Mouse (Mus musculus): ENCODE measurements at regions not wholly inside any gene's neighbourhood (a gene's known extent, or its start where the extent isn't known, plus 50 kb on each side); places are given as distances from the start of the nearest gene placed in this dataset.

- Histone ChIP-seq H3K27me3 (replicated peaks; ENCODE audit: low read depth, poor library complexity, severe bottlenecking) (no peaks in the 10 kb centered on the region), H3K4me3 (no peak overlapping the region), H3K4me1 (no peaks in the 10 kb centered on the region), H3K36me3 (replicated peaks) (no peaks in the 10 kb centered on the region), H3K27ac (replicated peaks) (no peak overlapping the region), H3K9me3 (no peaks in the 10 kb centered on the region)
- DNase-seq (ENCODE audit: low spot score), result no peak
- 84% methylated on average over 6 of the region's 6 CpGs for WGBS
These were observed 202.1 kb downstream of the Ddx10 start for GRCm38 (mm10) chr9:53045788-53046187.

- WGBS, result 86% methylated on average over 4 of the region's 4 CpGs
These were observed 214.1 kb downstream of the Ddx10 start for GRCm38 (mm10) chr9:53033797-53034196.

GRCm38 (mm10) chr9:53022096-53022495, 225.8 kb downstream of the Ddx10 start:
- Histone ChIP-seq H3K36me3 (replicated peaks) (no peaks in the 10 kb centered on the region), H3K4me1 (no peaks in the 10 kb centered on the region), H3K27me3 (replicated peaks; ENCODE audit: low read depth, poor library complexity, severe bottlenecking) (no peaks in the 10 kb centered on the region), H3K27ac (replicated peaks) (no peak overlapping the region), H3K9me3 (no peaks in the 10 kb centered on the region), H3K4me3 (no peak overlapping the region)
- no peak for DNase-seq (ENCODE audit: low spot score)
- 85% methylated on average over 4 of the region's 4 CpGs for WGBS

More at GRCm38 (mm10) chr9:53033797-53034196, 214.1 kb downstream of the Ddx10 start:
- Histone ChIP-seq H3K9me3 (no peaks in the 10 kb centered on the region), H3K27ac (replicated peaks) (no peak overlapping the region), H3K27me3 (replicated peaks; ENCODE audit: low read depth, poor library complexity, severe bottlenecking) (no peaks in the 10 kb centered on the region), H3K4me1 (no peaks in the 10 kb centered on the region), H3K4me3 (no peak overlapping the region), H3K36me3 (replicated peaks) (no peaks in the 10 kb centered on the region)
- DNase-seq (ENCODE audit: low spot score), result no peak

GRCm38 (mm10) chr9:53010741-53011140, 237.1 kb downstream of the Ddx10 start:
- Histone ChIP-seq H3K9me3 (peaks cover 4% of the 10 kb centered on the region; the same call in 1 of the 2 replicates), H3K4me3 (no peak overlapping the region), H3K4me1 (no peaks in the 10 kb centered on the region), H3K36me3 (replicated peaks) (no peaks in the 10 kb centered on the region), H3K27me3 (replicated peaks; ENCODE audit: low read depth, poor library complexity, severe bottlenecking) (no peaks in the 10 kb centered on the region), H3K27ac (replicated peaks) (no peak overlapping the region)
- WGBS, result 90% methylated on average over 9 of the region's 9 CpGs
- DNase-seq (ENCODE audit: low spot score), result no peak

GRCm38 (mm10) chr9:53007395-53007794, 240.5 kb downstream of the Ddx10 start:
- H3K36me3 ChIP-seq (replicated peaks), result no peaks in the 10 kb centered on the region
- WGBS, result 94% methylated on average over 10 of the region's 10 CpGs
- DNase-seq (ENCODE audit: low spot score), result no peak
- H3K27me3 ChIP-seq (replicated peaks; ENCODE audit: low read depth, poor library complexity, severe bottlenecking), result no peaks in the 10 kb centered on the region
- H3K4me1 ChIP-seq, result no peaks in the 10 kb centered on the region
- H3K27ac ChIP-seq (replicated peaks), result no peak overlapping the region
- no peak overlapping the region for H3K4me3 ChIP-seq
- H3K9me3 ChIP-seq, result peaks cover 4% of the 10 kb centered on the region; the same call in 1 of the 2 replicates

- DNase-seq (ENCODE audit: low spot score), result no peak
- H3K9me3 ChIP-seq, result peaks cover 4% of the 10 kb centered on the region; the same call in 1 of the 2 replicates
- no peaks in the 10 kb centered on the region for H3K36me3 ChIP-seq (replicated peaks)
- H3K27ac ChIP-seq (replicated peaks), result no peak overlapping the region
- H3K4me1 ChIP-seq, result no peaks in the 10 kb centered on the region
- WGBS, result 88% methylated on average over 1 of the region's 1 CpGs
- no peaks in the 10 kb centered on the region for H3K27me3 ChIP-seq (replicated peaks; ENCODE audit: low read depth, poor library complexity, severe bottlenecking)
- H3K4me3 ChIP-seq, result no peak overlapping the region
These were observed 241.8 kb downstream of the Ddx10 start for GRCm38 (mm10) chr9:53006085-53006484.

- no peaks in the 10 kb centered on the region for H3K27me3 ChIP-seq (replicated peaks; ENCODE audit: low read depth, poor library complexity, severe bottlenecking)
- H3K4me3 ChIP-seq, result no peak overlapping the region
- H3K4me1 ChIP-seq, result no peaks in the 10 kb centered on the region
- DNase-seq (ENCODE audit: low spot score), result no peak
- H3K27ac ChIP-seq (replicated peaks), result no peak overlapping the region
- H3K9me3 ChIP-seq, result no peaks in the 10 kb centered on the region; the same call in 1 of the 2 replicates
- no peaks in the 10 kb centered on the region for H3K36me3 ChIP-seq (replicated peaks)
- 78% methylated on average over 3 of the region's 3 CpGs for WGBS
These were observed 243.4 kb downstream of the Ddx10 start for GRCm38 (mm10) chr9:53004253-53004978.

GRCm38 (mm10) chr9:52976041-52976440, 271.8 kb downstream of the Ddx10 start:
- DNase-seq (ENCODE audit: low spot score), result no peak
- 82% methylated on average over 1 of the region's 1 CpGs for WGBS

GRCm38 (mm10) chr9:52965631-52966030, 282.2 kb downstream of the Ddx10 start:
- 89% methylated on average over 4 of the region's 4 CpGs for WGBS
- H3K9me3 ChIP-seq, result no peaks in the 10 kb centered on the region
- H3K36me3 ChIP-seq (replicated peaks), result no peaks in the 10 kb centered on the region
- H3K27me3 ChIP-seq (replicated peaks; ENCODE audit: low read depth, poor library complexity, severe bottlenecking), result no peaks in the 10 kb centered on the region
- H3K4me3 ChIP-seq, result no peak overlapping the region
- H3K4me1 ChIP-seq, result no peaks in the 10 kb centered on the region
- DNase-seq (ENCODE audit: low spot score), result no peak
- H3K27ac ChIP-seq (replicated peaks), result no peak overlapping the region

More at GRCm38 (mm10) chr9:52976041-52976440, 271.8 kb downstream of the Ddx10 start:
- no peaks in the 10 kb centered on the region for H3K36me3 ChIP-seq (replicated peaks)
- no peak overlapping the region for H3K27ac ChIP-seq (replicated peaks)
- H3K4me1 ChIP-seq, result no peaks in the 10 kb centered on the region
- H3K27me3 ChIP-seq (replicated peaks; ENCODE audit: low read depth, poor library complexity, severe bottlenecking), result no peaks in the 10 kb centered on the region
- H3K9me3 ChIP-seq, result no peaks in the 10 kb centered on the region
- no peak overlapping the region for H3K4me3 ChIP-seq

GRCm38 (mm10) chr9:52959668-52960067, 280.1 kb upstream of the AI593442 start:
- no peak overlapping the region for H3K27ac ChIP-seq (replicated peaks)
- H3K27me3 ChIP-seq (replicated peaks; ENCODE audit: low read depth, poor library complexity, severe bottlenecking), result no peaks in the 10 kb centered on the region
- no peaks in the 10 kb centered on the region for H3K9me3 ChIP-seq
- no peaks in the 10 kb centered on the region for H3K36me3 ChIP-seq (replicated peaks)
- no peak for DNase-seq (ENCODE audit: low spot score)
- no peaks in the 10 kb centered on the region for H3K4me1 ChIP-seq
- 87% methylated on average over 6 of the region's 6 CpGs for WGBS
- H3K4me3 ChIP-seq, result no peak overlapping the region

- 85% methylated on average over 1 of the region's 1 CpGs for WGBS
- H3K36me3 ChIP-seq (replicated peaks), result no peaks in the 10 kb centered on the region
- H3K9me3 ChIP-seq, result no peaks in the 10 kb centered on the region
- H3K4me3 ChIP-seq, result no peak overlapping the region
- no peak overlapping the region for H3K27ac ChIP-seq (replicated peaks)
- H3K4me1 ChIP-seq, result no peaks in the 10 kb centered on the region
- no peaks in the 10 kb centered on the region for H3K27me3 ChIP-seq (replicated peaks; ENCODE audit: low read depth, poor library complexity, severe bottlenecking)
- no peak for DNase-seq (ENCODE audit: low spot score)
These were observed 277.7 kb upstream of the AI593442 start for GRCm38 (mm10) chr9:52957245-52957644.

GRCm38 (mm10) chr9:52944081-52944480, 264.5 kb upstream of the AI593442 start:
- H3K27me3 ChIP-seq (replicated peaks; ENCODE audit: low read depth, poor library complexity, severe bottlenecking), result no peaks in the 10 kb centered on the region
- no peak overlapping the region for H3K4me3 ChIP-seq
- H3K27ac ChIP-seq (replicated peaks), result no peak overlapping the region
- no peak for DNase-seq (ENCODE audit: low spot score)
- peaks cover 14% of the 10 kb centered on the region for H3K4me1 ChIP-seq
- H3K9me3 ChIP-seq, result no peaks in the 10 kb centered on the region
- H3K36me3 ChIP-seq (replicated peaks), result no peaks in the 10 kb centered on the region
- WGBS, result 82% methylated on average over 5 of the region's 5 CpGs

GRCm38 (mm10) chr9:52941637-52941983, 262.0 kb upstream of the AI593442 start:
- peaks cover 14% of the 10 kb centered on the region for H3K4me1 ChIP-seq
- no peak overlapping the region for H3K4me3 ChIP-seq
- no peak overlapping the region for H3K27ac ChIP-seq (replicated peaks)
- 36% methylated on average over 3 of the region's 3 CpGs for WGBS
- DNase-seq (ENCODE audit: low spot score), result no peak
- no peaks in the 10 kb centered on the region for H3K27me3 ChIP-seq (replicated peaks; ENCODE audit: low read depth, poor library complexity, severe bottlenecking)
- no peaks in the 10 kb centered on the region for H3K36me3 ChIP-seq (replicated peaks)
- no peaks in the 10 kb centered on the region for H3K9me3 ChIP-seq

Data from embryonic facial prominence, embryonic 10.5 days (tissue).